In the genomic region with DNA sequence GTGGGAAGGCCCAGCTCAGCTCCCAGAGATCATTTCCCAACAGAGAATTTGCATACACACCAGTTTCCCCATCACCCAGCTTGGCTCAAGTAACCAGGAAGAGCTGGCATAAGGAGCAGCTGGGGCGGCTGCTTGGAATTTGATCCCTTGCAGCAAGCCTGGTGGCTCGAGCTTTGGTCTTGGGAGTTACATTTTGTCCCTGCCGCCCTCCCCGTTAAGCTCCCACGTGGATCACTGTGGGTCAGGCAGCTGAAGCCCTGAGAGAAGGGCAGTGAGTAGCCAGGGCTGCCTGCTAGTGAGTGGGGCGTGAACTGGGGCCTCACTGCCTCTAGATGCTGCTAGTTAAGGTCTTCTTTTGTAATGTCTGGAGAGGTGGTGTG, we compare ENCODE assay signal across 8 mouse cellular contexts. TPM values are rescaled to one million over a fixed set of nuclear protein-coding genes. Genes with fewer than 3 reads are reported as not detected.
DNase-seq lines count a peak whose midpoint lies in the region; ATAC-seq and TF ChIP-seq lines count a peak whose summit lies in the region.

No protein-coding gene starts in this region.

- H3K9me3 ChIP-seq in hindbrain, embryonic 15.5 days, result no peaks in the 10 kb centered on the region
- no peaks in the 10 kb centered on the region for H3K9me3 ChIP-seq in hindbrain, embryonic 12.5 days (replicated peaks)
- H3K9me3 ChIP-seq in CH12.LX (replicated peaks; ENCODE audit: low read length), result no peaks in the 10 kb centered on the region
- no peaks in the 10 kb centered on the region for H3K9me3 ChIP-seq in embryonic facial prominence, embryonic 12.5 days
- H3K9me3 ChIP-seq in kidney, embryonic 16.5 days (ENCODE audit: low read length), result no peaks in the 10 kb centered on the region
- H3K9me3 ChIP-seq in forebrain, embryonic 12.5 days, result no peaks in the 10 kb centered on the region

- no peak overlapping the region for H3K4me3 ChIP-seq in hindbrain, embryonic 15.5 days
- no peak overlapping the region for H3K4me3 ChIP-seq in hindbrain, embryonic 12.5 days
- H3K4me3 ChIP-seq in CH12.LX (replicated peaks in 1 of 3; ENCODE audit: low read depth in 2 of 3, low read length in 2 of 3, poor library complexity in 1 of 3) (no peak overlapping the region), macrophage (ENCODE audit: inconsistent target) (no peak overlapping the region)
- no peak overlapping the region for H3K4me3 ChIP-seq in embryonic facial prominence, embryonic 12.5 days
- H3K4me3 ChIP-seq in kidney, embryonic 16.5 days (ENCODE audit: low read length), result no peak overlapping the region
- no peak overlapping the region for H3K4me3 ChIP-seq in forebrain, embryonic 12.5 days (replicated peaks)

- H3K4me2 ChIP-seq in hindbrain, embryonic 15.5 days, result no peak overlapping the region
- no peak overlapping the region for H3K4me2 ChIP-seq in hindbrain, embryonic 12.5 days (replicated peaks)
- no peak overlapping the region for H3K4me2 ChIP-seq in CH12.LX (ENCODE audit: insufficient read depth, low read depth, poor library complexity, severe bottlenecking)
- H3K4me2 ChIP-seq in embryonic facial prominence, embryonic 12.5 days (replicated peaks), result no peak overlapping the region
- H3K4me2 ChIP-seq in kidney, embryonic 16.5 days (replicated peaks; ENCODE audit: low read depth, low read length), result no peak overlapping the region
- no peak overlapping the region for H3K4me2 ChIP-seq in forebrain, embryonic 12.5 days

- H3K27ac ChIP-seq in hindbrain, embryonic 15.5 days (replicated peaks), result 0 out of 2 replicates have a peak overlapping the region, but pooled peaks have one; percentile 9
- no peak overlapping the region for H3K27ac ChIP-seq in hindbrain, embryonic 12.5 days
- H3K27ac ChIP-seq in CH12.LX (ENCODE audit: insufficient read depth, low read depth), result peak overlapping the region; percentile 86
- peak overlapping the region; percentile 47; the same call in 1 of the 2 replicates for H3K27ac ChIP-seq in embryonic facial prominence, embryonic 12.5 days
- H3K27ac ChIP-seq in kidney, embryonic 16.5 days (ENCODE audit: low read length), result no peak overlapping the region
- H3K27ac ChIP-seq in macrophage, result peak overlapping the region; percentile 99
- no peak overlapping the region for H3K27ac ChIP-seq in forebrain, embryonic 12.5 days

- 0 out of 2 replicates have a peak, but pooled peaks cover 12% of the 10 kb centered on the region for H3K36me3 ChIP-seq in hindbrain, embryonic 15.5 days
- H3K36me3 ChIP-seq in hindbrain, embryonic 12.5 days, result peaks cover 9% of the 10 kb centered on the region; the same call in 1 of the 2 replicates
- peaks cover 23 to 51% of the 10 kb centered on the region in 2 experiments for H3K36me3 ChIP-seq in CH12.LX (replicated peaks in 1 of 2; ENCODE audit: control insufficient read depth in 1 of 2, insufficient read depth in 1 of 2, low read length in 1 of 2)
- peaks cover 11% of the 10 kb centered on the region for H3K36me3 ChIP-seq in embryonic facial prominence, embryonic 12.5 days
- H3K36me3 ChIP-seq in kidney, embryonic 16.5 days (ENCODE audit: insufficient read depth, low read length), result peaks cover 3% of the 10 kb centered on the region
- H3K36me3 ChIP-seq in macrophage (ENCODE audit: inconsistent target), result peaks cover 19% of the 10 kb centered on the region; the same call in 1 of the 2 replicates
- peaks cover 17% of the 10 kb centered on the region for H3K36me3 ChIP-seq in forebrain, embryonic 12.5 days (replicated peaks)

- H3K27me3 ChIP-seq in hindbrain, embryonic 15.5 days, result no peaks in the 10 kb centered on the region
- H3K27me3 ChIP-seq in hindbrain, embryonic 12.5 days, result peaks cover 2% of the 10 kb centered on the region; the same call in 1 of the 2 replicates
- no peaks in the 10 kb centered on the region for H3K27me3 ChIP-seq in CH12.LX (replicated peaks)
- no peaks in the 10 kb centered on the region for H3K27me3 ChIP-seq in embryonic facial prominence, embryonic 12.5 days
- H3K27me3 ChIP-seq in kidney, embryonic 16.5 days (ENCODE audit: insufficient read depth, low read length), result no peaks in the 10 kb centered on the region
- no peaks in the 10 kb centered on the region for H3K27me3 ChIP-seq in forebrain, embryonic 12.5 days

- no peak overlapping the region for H3K9ac ChIP-seq in hindbrain, embryonic 15.5 days
- no peak overlapping the region for H3K9ac ChIP-seq in hindbrain, embryonic 12.5 days
- H3K9ac ChIP-seq in CH12.LX (ENCODE audit: insufficient read depth, low read depth), result no peak overlapping the region
- H3K9ac ChIP-seq in embryonic facial prominence, embryonic 12.5 days, result no peak overlapping the region
- H3K9ac ChIP-seq in kidney, embryonic 16.5 days (replicated peaks; ENCODE audit: low read length), result no peak overlapping the region
- no peak overlapping the region for H3K9ac ChIP-seq in forebrain, embryonic 12.5 days

- no peak for TF ChIP-seq POLR2A in CH12.LX (IDR thresholded peaks at IDR 0.05; ENCODE audit: low read depth, low read length)

- no peaks in the 10 kb centered on the region for H3K79me2 ChIP-seq in CH12.LX (replicated peaks; ENCODE audit: control insufficient read depth, extremely low read depth, insufficient read depth, poor library complexity, severe bottlenecking)
- H3K79me2 ChIP-seq in macrophage (ENCODE audit: inconsistent target), result peaks cover 10% of the 10 kb centered on the region

- no peak for TF ChIP-seq CTCF in CH12.LX (conservative IDR thresholded peaks at IDR 0.05 in 1 of 2, IDR thresholded peaks at IDR 0.05 in 1 of 2; ENCODE audit: low read depth in 2 of 2, low read length in 2 of 2)

- TF ChIP-seq EP300 in CH12.LX (IDR thresholded peaks at IDR 0.05; ENCODE audit: low read length), result no peak

- in situ Hi-C loops in CH12.LX (cut with MboI; ENCODE audit: low pct_ligation_motif_present, low pct_unique_long_range_greater_than_20kb, low sequenced_read_pairs), result no loop called here

- H3K4me1 ChIP-seq in hindbrain, embryonic 15.5 days (replicated peaks), result peaks cover 19% of the 10 kb centered on the region
- peaks cover 21% of the 10 kb centered on the region for H3K4me1 ChIP-seq in hindbrain, embryonic 12.5 days
- H3K4me1 ChIP-seq in CH12.LX (ENCODE audit: control insufficient read depth in 1 of 2, insufficient read depth in 2 of 2), result peaks cover 35 to 67% of the 10 kb centered on the region in 2 experiments
- peaks cover 19% of the 10 kb centered on the region for H3K4me1 ChIP-seq in embryonic facial prominence, embryonic 12.5 days
- peaks cover 7% of the 10 kb centered on the region; the same call in 1 of the 2 replicates for H3K4me1 ChIP-seq in kidney, embryonic 16.5 days (ENCODE audit: insufficient read depth, low read length)
- H3K4me1 ChIP-seq in forebrain, embryonic 12.5 days, result peaks cover 14% of the 10 kb centered on the region; the same call in 1 of the 2 replicates

- TF ChIP-seq RAD21 in CH12.LX (IDR thresholded peaks at IDR 0.05; ENCODE audit: low read depth, low read length), result no peak

- no peak for DNase-seq in CH12.LX (ENCODE audit: extremely low read depth)
- no peak for DNase-seq in urinary bladder, adult 18-20 months (ENCODE audit: low spot score in 2 of 2)

- dilution Hi-C loops in CH12.LX (cut with MboI; ENCODE audit: extremely low pct_ligation_motif_present, extremely low pct_unique_long_range_greater_than_20kb, low sequenced_read_pairs), result no loop called here

- WGBS in hindbrain, embryonic 15.5 days, result 44% methylated on average over 6 of the region's 6 CpGs
- 44% methylated on average over 6 of the region's 6 CpGs for WGBS in hindbrain, embryonic 12.5 days
- 19% methylated on average over 6 of the region's 6 CpGs for WGBS in embryonic facial prominence, embryonic 12.5 days
- WGBS in kidney, embryonic 16.5 days, result 27% methylated on average over 6 of the region's 6 CpGs
- 59% methylated on average over 6 of the region's 6 CpGs for WGBS in macrophage (ENCODE audit: missing documents)
- WGBS in forebrain, embryonic 12.5 days, result 45% methylated on average over 6 of the region's 6 CpGs

- ATAC-seq in hindbrain, embryonic 15.5 days (ENCODE audit: low FRiP score, low read depth), result no peak; the same call in 1 of the 2 replicates
- ATAC-seq in hindbrain, embryonic 12.5 days (ENCODE audit: low FRiP score), result no peak
- ATAC-seq in embryonic facial prominence, embryonic 12.5 days (ENCODE audit: insufficient number of reproducible peaks, insufficient read depth, low FRiP score, low TSS enrichment), result no peak
- ATAC-seq in kidney, embryonic 16.5 days (ENCODE audit: low FRiP score, low TSS enrichment), result peak; percentile 5; the same call in 1 of the 2 replicates
- ATAC-seq in forebrain, embryonic 12.5 days (ENCODE audit: low FRiP score), result no peak

RNA-seq across cellular contexts. Expression of gene Zc3h12a, which starts 11.9 kb away (rescaled TPM):
- 0.22 and 0.26 TPM in 2 replicates for polyA plus RNA-seq in hindbrain, embryonic 15.5 days (2015; fragmentation: Nextera tagmentation; extraction: Ambion mirVana)
- polyA plus RNA-seq in hindbrain, embryonic 12.5 days (2016; fragmentation: Nextera tagmentation; extraction: Ambion mirVana), result 0.40 and 0.50 TPM in 2 replicates
- total RNA-seq in CH12.LX (2012; rRNA removed) (7.7 and 8.2 TPM in 2 replicates), CH12.LX (2014; rRNA removed) (1.4 and 2.1 TPM in 2 replicates)
- polyA plus RNA-seq in CH12.LX (2012; ENCODE audit: insufficient read length, low read depth) (12.8 and 13.4 TPM in 2 replicates), macrophage (2018) (6.2 to 14.2 TPM (median 8.5 TPM) in 3 replicates)
- 0.35 and 0.55 TPM in 2 replicates for polyA plus RNA-seq in embryonic facial prominence, embryonic 12.5 days (2016; fragmentation: Nextera tagmentation; extraction: Ambion mirVana)
- polyA plus RNA-seq in kidney, embryonic 16.5 days (2015; fragmentation: Nextera tagmentation; extraction: Ambion mirVana), result 0.66 and 0.90 TPM in 2 replicates
- total RNA-seq in macrophage (2018; cell fraction: chromatin; rRNA removed), result 100 to 1,000 TPM in 20 of 26 experiments, 10 to 100 TPM in 6; 57.3 to 229 (median 148) TPM
- 100 to 1,000 TPM in 8 of 26 experiments, 10 to 100 TPM in 18; 12.0 to 167 (median 56.6) TPM for total RNA-seq in macrophage (2018; cell fraction: cytosol; rRNA removed)
- 100 to 1,000 TPM in 18 of 26 experiments, 10 to 100 TPM in 8; 39.0 to 219 (median 148) TPM for total RNA-seq in macrophage (2018; cell fraction: nucleus; rRNA removed)
- 0.18 and 0.23 TPM in 2 replicates for polyA plus RNA-seq in forebrain, embryonic 12.5 days (2016; fragmentation: Nextera tagmentation; extraction: Ambion mirVana)

RNA-seq across cellular contexts. Expression of gene Meaf6, which starts 30.8 kb away (rescaled TPM):
- 139 and 149 TPM in 2 replicates for polyA plus RNA-seq in hindbrain, embryonic 15.5 days (2015; fragmentation: Nextera tagmentation; extraction: Ambion mirVana)
- polyA plus RNA-seq in hindbrain, embryonic 12.5 days (2016; fragmentation: Nextera tagmentation; extraction: Ambion mirVana), result 118 and 130 TPM in 2 replicates
- total RNA-seq in CH12.LX (2012; rRNA removed) (29.3 and 37.5 TPM in 2 replicates), CH12.LX (2014; rRNA removed) (24.1 and 26.4 TPM in 2 replicates)
- polyA plus RNA-seq in CH12.LX (2012; ENCODE audit: insufficient read length, low read depth) (52.8 and 53.8 TPM in 2 replicates), macrophage (2018) (18.5 to 49.2 TPM (median 35.8 TPM) in 3 replicates)
- 78.8 and 86.9 TPM in 2 replicates for polyA plus RNA-seq in embryonic facial prominence, embryonic 12.5 days (2016; fragmentation: Nextera tagmentation; extraction: Ambion mirVana)
- 54.1 and 60.2 TPM in 2 replicates for polyA plus RNA-seq in kidney, embryonic 16.5 days (2015; fragmentation: Nextera tagmentation; extraction: Ambion mirVana)
- 10 to 100 TPM; 11.9 to 63.3 (median 32.7) TPM for total RNA-seq in macrophage (2018; cell fraction: chromatin; rRNA removed)
- total RNA-seq in macrophage (2018; cell fraction: cytosol; rRNA removed), result 10 to 100 TPM; 17.9 to 37.9 (median 23.7) TPM
- total RNA-seq in macrophage (2018; cell fraction: nucleus; rRNA removed), result 10 to 100 TPM in 25 of 26 experiments, 1 to 10 TPM in 1; 9.1 to 45.3 (median 21.4) TPM
- 128 and 138 TPM in 2 replicates for polyA plus RNA-seq in forebrain, embryonic 12.5 days (2016; fragmentation: Nextera tagmentation; extraction: Ambion mirVana)

RNA-seq across cellular contexts. Expression of gene Snip1, which starts 49.2 kb away (rescaled TPM):
- 22.7 and 23.8 TPM in 2 replicates for polyA plus RNA-seq in hindbrain, embryonic 15.5 days (2015; fragmentation: Nextera tagmentation; extraction: Ambion mirVana)
- polyA plus RNA-seq in hindbrain, embryonic 12.5 days (2016; fragmentation: Nextera tagmentation; extraction: Ambion mirVana), result 32.6 and 33.4 TPM in 2 replicates
- total RNA-seq in CH12.LX (2012; rRNA removed), result 23.5 and 28.7 TPM in 2 replicates
- total RNA-seq in CH12.LX (2014; rRNA removed), result 38.8 and 46.6 TPM in 2 replicates
- polyA plus RNA-seq in CH12.LX (2012; ENCODE audit: insufficient read length, low read depth), result 25.0 and 25.8 TPM in 2 replicates
- polyA plus RNA-seq in embryonic facial prominence, embryonic 12.5 days (2016; fragmentation: Nextera tagmentation; extraction: Ambion mirVana), result 37.6 and 40.6 TPM in 2 replicates
- polyA plus RNA-seq in kidney, embryonic 16.5 days (2015; fragmentation: Nextera tagmentation; extraction: Ambion mirVana), result 28.8 and 30.3 TPM in 2 replicates
- total RNA-seq in macrophage (2018; cell fraction: chromatin; rRNA removed), result 10 to 100 TPM in 22 of 26 experiments, 1 to 10 TPM in 4; 6.2 to 19.7 (median 15.0) TPM
- 10 to 100 TPM; 14.5 to 23.3 (median 19.6) TPM for total RNA-seq in macrophage (2018; cell fraction: cytosol; rRNA removed)
- 10 to 100 TPM; 10.2 to 22.7 (median 17.1) TPM for total RNA-seq in macrophage (2018; cell fraction: nucleus; rRNA removed)
- polyA plus RNA-seq in macrophage (2018), result 15.9 to 19.4 TPM (median 15.9 TPM) in 3 replicates
- 29.8 and 32.2 TPM in 2 replicates for polyA plus RNA-seq in forebrain, embryonic 12.5 days (2016; fragmentation: Nextera tagmentation; extraction: Ambion mirVana)

RNA-seq across cellular contexts. Expression of gene Dnali1, which starts 50.2 kb away (rescaled TPM):
- polyA plus RNA-seq in hindbrain, embryonic 15.5 days (2015; fragmentation: Nextera tagmentation; extraction: Ambion mirVana), result 1.1 and 1.4 TPM in 2 replicates
- 1.2 and 1.7 TPM in 2 replicates for polyA plus RNA-seq in hindbrain, embryonic 12.5 days (2016; fragmentation: Nextera tagmentation; extraction: Ambion mirVana)
- total RNA-seq in CH12.LX (2012; rRNA removed) (1.2 and 2.1 TPM in 2 replicates), CH12.LX (2014; rRNA removed) (1.1 and 1.3 TPM in 2 replicates)
- polyA plus RNA-seq in CH12.LX (2012; ENCODE audit: insufficient read length, low read depth) (2.3 and 2.7 TPM in 2 replicates), macrophage (2018) (0.09 TPM in 1 of 3 replicates, not detected in the others)
- polyA plus RNA-seq in embryonic facial prominence, embryonic 12.5 days (2016; fragmentation: Nextera tagmentation; extraction: Ambion mirVana), result 0.17 and 0.20 TPM in 2 replicates
- polyA plus RNA-seq in kidney, embryonic 16.5 days (2015; fragmentation: Nextera tagmentation; extraction: Ambion mirVana), result 0.11 and 0.13 TPM in 2 replicates
- not detected for total RNA-seq in macrophage (2018; cell fraction: chromatin; rRNA removed)
- under 1 TPM in 8 of 26 experiments, not detected in 18; 0.03 to 0.17 (median 0.07) TPM for total RNA-seq in macrophage (2018; cell fraction: cytosol; rRNA removed)
- not detected for total RNA-seq in macrophage (2018; cell fraction: nucleus; rRNA removed)
- polyA plus RNA-seq in forebrain, embryonic 12.5 days (2016; fragmentation: Nextera tagmentation; extraction: Ambion mirVana), result 0.28 and 0.41 TPM in 2 replicates

Comparison
In these comparisons a context has a peak if more than half of its experiments do, and no peak if none do; other contexts are left out.
1. H3K27ac ChIP-seq: peak in hindbrain, embryonic 15.5 days (single experiment), CH12.LX (single experiment), embryonic facial prominence, embryonic 12.5 days (single experiment) and macrophage (single experiment); none in hindbrain, embryonic 12.5 days (single experiment), kidney, embryonic 16.5 days (single experiment) and forebrain, embryonic 12.5 days (single experiment).